Mouse (Mus musculus): ENCODE measurements around the gene Nhp2. TPM values are rescaled to one million over a fixed set of nuclear protein-coding genes. Genes with fewer than 3 reads are reported as not detected.
"Not testable (repeated sequence)": the region's sequence is repeated elsewhere in the genome, so short reads cannot be mapped to it uniquely, and the experiment has no call there.

Nhp2 gene
- polyA plus RNA-seq, 1 experiment from 2014 or later = 126 TPM

- H3K27me3 ChIP-seq = peaks cover 3% of the 10 kb centered on the region; the same call in 1 of the 2 replicates
- peak overlapping the region; percentile 65 for H3K4me3 ChIP-seq
- H3K4me2 ChIP-seq = peak overlapping the region; percentile 92
- peak overlapping the region; percentile 66 for H3K27ac ChIP-seq
- peak overlapping the region; percentile 66 for H3K9ac ChIP-seq
- peak; percentile 16; the same call in 1 of the 2 replicates for ATAC-seq (ENCODE audit: borderline replicate concordance, extremely low read depth, low FRiP score, low TSS enrichment)
- WGBS = 2% methylated on average over 30 of the region's 30 CpGs
- no peaks in the 10 kb centered on the region for H3K9me3 ChIP-seq
- no peaks in the 10 kb centered on the region for H3K36me3 ChIP-seq
- peaks cover 33% of the 10 kb centered on the region for H3K4me1 ChIP-seq
These were observed 30.7 kb downstream of the Nhp2 start for GRCm38 (mm10) chr11:51650261-51650660.

DNA sequence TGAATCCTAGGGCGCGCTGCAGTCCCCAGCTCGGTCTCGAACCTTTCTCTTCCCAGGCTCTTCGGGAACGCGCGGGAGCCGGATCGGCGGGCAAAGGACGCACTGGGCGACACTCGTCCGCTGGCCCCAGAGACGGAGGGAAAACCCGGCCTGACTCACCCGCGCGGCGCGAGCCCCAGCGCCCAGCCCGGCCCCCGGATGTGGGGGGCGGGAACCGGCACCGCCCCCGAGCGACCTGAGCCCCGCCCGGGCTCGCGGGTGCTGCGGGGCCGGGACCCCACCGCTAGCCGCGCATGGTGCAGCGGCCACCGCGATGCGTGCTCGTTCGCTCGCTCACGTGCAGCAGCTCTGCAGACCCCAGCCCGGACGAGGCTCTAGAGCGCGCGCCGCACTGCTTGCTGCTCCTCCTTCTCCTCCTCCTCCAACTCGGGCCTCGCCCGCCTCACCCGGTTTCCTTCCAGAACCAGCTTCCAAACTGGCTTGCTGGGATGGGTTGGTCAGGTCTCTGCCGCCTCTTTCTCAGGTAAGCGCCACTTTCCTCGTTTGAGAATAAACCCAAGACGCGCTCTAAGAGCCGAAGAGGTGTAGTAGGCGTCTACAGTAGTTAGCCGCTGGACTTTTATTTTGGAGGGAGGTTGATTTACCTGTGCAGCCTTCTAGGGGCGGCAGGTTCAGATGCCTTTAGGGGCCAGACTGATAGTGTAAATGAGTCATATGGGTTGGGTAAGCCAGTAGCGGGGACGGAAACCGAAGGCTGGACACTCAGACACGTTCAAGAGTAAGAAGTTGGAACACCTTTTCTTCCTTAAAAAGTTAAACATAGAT lies 31.4 kb downstream of the Nhp2 start, which contains the start of the genes N4bp3 and D930048N14Rik:
Gene N4bp3 (minus strand): TSS at position 152 of the 825 bp plus-strand sequence.
Gene D930048N14Rik (plus strand): TSS at position 264 of the 825 bp plus-strand sequence.
- H3K4me2 ChIP-seq = peak within 1 kb of the TSS; percentile 92
- no peaks in the 10 kb centered on the region for H3K36me3 ChIP-seq
- H3K4me3 ChIP-seq = peak within 1 kb of the TSS; percentile 65
- H3K9me3 ChIP-seq = no peaks in the 10 kb centered on the region
- peaks cover 3% of the 10 kb centered on the region; the same call in 1 of the 2 replicates for H3K27me3 ChIP-seq
- WGBS = 2% methylated on average over 64 of the region's 70 CpGs
- peak; percentile 82 for ATAC-seq (ENCODE audit: borderline replicate concordance, extremely low read depth, low FRiP score, low TSS enrichment)
- peak within 1 kb of the TSS; percentile 66 for H3K9ac ChIP-seq
- peaks cover 27% of the 10 kb centered on the region for H3K4me1 ChIP-seq
- H3K27ac ChIP-seq = peak within 1 kb of the TSS; percentile 66

DNA sequence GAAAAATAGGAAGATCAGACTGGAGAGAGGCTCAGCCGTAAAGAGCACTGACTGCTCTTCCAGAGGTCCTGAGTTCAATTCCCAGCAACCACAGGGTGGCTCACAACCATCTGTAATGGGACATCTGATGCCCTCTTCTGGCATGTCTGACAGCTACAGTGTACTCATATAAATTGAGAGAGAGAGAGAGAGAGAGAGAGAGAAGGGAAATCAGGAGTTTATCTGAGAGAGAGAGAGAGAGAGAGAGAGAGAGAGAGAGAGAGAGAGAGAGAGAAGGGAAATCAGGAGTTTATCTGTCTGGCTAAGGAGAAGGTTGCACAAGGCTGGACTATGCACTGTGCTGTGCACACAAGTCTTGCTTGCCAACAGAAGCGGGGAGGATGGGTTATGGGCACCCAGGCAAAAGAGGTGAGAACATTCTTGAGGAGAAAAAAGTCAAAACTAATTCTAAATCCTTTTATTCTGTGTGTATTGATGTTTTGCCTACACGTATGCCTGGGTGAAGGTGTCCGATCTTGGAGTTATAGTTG lies 33.4 kb downstream of the Nhp2 start:
- H3K4me2 ChIP-seq = no peak overlapping the region
- H3K4me1 ChIP-seq = peaks cover 31% of the 10 kb centered on the region
- peaks cover 3% of the 10 kb centered on the region; the same call in 1 of the 2 replicates for H3K27me3 ChIP-seq
- 85% methylated on average over 4 of the region's 4 CpGs for WGBS
- no peaks in the 10 kb centered on the region for H3K36me3 ChIP-seq
- no peak overlapping the region for H3K27ac ChIP-seq
- no peaks in the 10 kb centered on the region for H3K9me3 ChIP-seq
- H3K4me3 ChIP-seq = no peak overlapping the region
- no peak for ATAC-seq (ENCODE audit: borderline replicate concordance, extremely low read depth, low FRiP score, low TSS enrichment)
- no peak overlapping the region for H3K9ac ChIP-seq

- no peak overlapping the region for H3K27ac ChIP-seq
- H3K27me3 ChIP-seq = peaks cover 3% of the 10 kb centered on the region; the same call in 1 of the 2 replicates
- WGBS = 79% methylated on average over 6 of the region's 6 CpGs
- ATAC-seq (ENCODE audit: borderline replicate concordance, extremely low read depth, low FRiP score, low TSS enrichment) = no peak
- no peak overlapping the region for H3K9ac ChIP-seq
- no peak overlapping the region for H3K4me3 ChIP-seq
- H3K4me1 ChIP-seq = peaks cover 31% of the 10 kb centered on the region
- H3K36me3 ChIP-seq = no peaks in the 10 kb centered on the region
- no peak overlapping the region for H3K4me2 ChIP-seq
- H3K9me3 ChIP-seq = no peaks in the 10 kb centered on the region
These were observed 34.2 kb downstream of the Nhp2 start for GRCm38 (mm10) chr11:51653736-51654135.

GRCm38 (mm10) chr11:51654891-51655290 lies 35.4 kb downstream of the Nhp2 start:
- H3K27me3 ChIP-seq = no peaks in the 10 kb centered on the region
- H3K9ac ChIP-seq = no peak overlapping the region
- no peak overlapping the region for H3K4me3 ChIP-seq
- H3K9me3 ChIP-seq = no peaks in the 10 kb centered on the region
- H3K27ac ChIP-seq = no peak overlapping the region
- H3K36me3 ChIP-seq = no peaks in the 10 kb centered on the region
- no peak for ATAC-seq (ENCODE audit: borderline replicate concordance, extremely low read depth, low FRiP score, low TSS enrichment)
- no peak overlapping the region for H3K4me2 ChIP-seq
- 84% methylated on average over 3 of the region's 3 CpGs for WGBS
- H3K4me1 ChIP-seq = peaks cover 24% of the 10 kb centered on the region; the same call in 1 of the 2 replicates

- Histone ChIP-seq H3K27ac (no peak overlapping the region), H3K9ac (no peak overlapping the region), H3K4me1 (peaks cover 19% of the 10 kb centered on the region; the same call in 1 of the 2 replicates), H3K9me3 (no peaks in the 10 kb centered on the region), H3K4me2 (no peak overlapping the region), H3K27me3 (no peaks in the 10 kb centered on the region), H3K4me3 (no peak overlapping the region), H3K36me3 (no peaks in the 10 kb centered on the region)
- 54% methylated on average over 10 of the region's 10 CpGs for WGBS
- ATAC-seq (ENCODE audit: borderline replicate concordance, extremely low read depth, low FRiP score, low TSS enrichment) = no peak; the same call in 1 of the 2 replicates
These were observed 37.4 kb downstream of the Nhp2 start for GRCm38 (mm10) chr11:51656798-51657521.

GRCm38 (mm10) chr11:51658291-51658690 lies 38.8 kb downstream of the Nhp2 start:
- no peak overlapping the region for H3K9ac ChIP-seq
- H3K36me3 ChIP-seq = no peaks in the 10 kb centered on the region
- no peak for ATAC-seq (ENCODE audit: borderline replicate concordance, extremely low read depth, low FRiP score, low TSS enrichment)
- H3K27me3 ChIP-seq = no peaks in the 10 kb centered on the region
- H3K4me3 ChIP-seq = no peak overlapping the region
- 44% methylated on average over 7 of the region's 7 CpGs for WGBS
- H3K4me2 ChIP-seq = no peak overlapping the region
- no peaks in the 10 kb centered on the region for H3K9me3 ChIP-seq
- H3K27ac ChIP-seq = no peak overlapping the region
- H3K4me1 ChIP-seq = peaks cover 19% of the 10 kb centered on the region; the same call in 1 of the 2 replicates

- Histone ChIP-seq H3K36me3 (no peaks in the 10 kb centered on the region), H3K4me2 (no peak overlapping the region), H3K27ac (no peak overlapping the region), H3K27me3 (no peaks in the 10 kb centered on the region), H3K9ac (no peak overlapping the region), H3K4me3 (no peak overlapping the region), H3K4me1 (peaks cover 19% of the 10 kb centered on the region; the same call in 1 of the 2 replicates), H3K9me3 (no peaks in the 10 kb centered on the region)
- ATAC-seq (ENCODE audit: borderline replicate concordance, extremely low read depth, low FRiP score, low TSS enrichment) = no peak
- 47% methylated on average over 6 of the region's 6 CpGs for WGBS
These were observed 39.2 kb downstream of the Nhp2 start for GRCm38 (mm10) chr11:51658705-51659104.

DNA sequence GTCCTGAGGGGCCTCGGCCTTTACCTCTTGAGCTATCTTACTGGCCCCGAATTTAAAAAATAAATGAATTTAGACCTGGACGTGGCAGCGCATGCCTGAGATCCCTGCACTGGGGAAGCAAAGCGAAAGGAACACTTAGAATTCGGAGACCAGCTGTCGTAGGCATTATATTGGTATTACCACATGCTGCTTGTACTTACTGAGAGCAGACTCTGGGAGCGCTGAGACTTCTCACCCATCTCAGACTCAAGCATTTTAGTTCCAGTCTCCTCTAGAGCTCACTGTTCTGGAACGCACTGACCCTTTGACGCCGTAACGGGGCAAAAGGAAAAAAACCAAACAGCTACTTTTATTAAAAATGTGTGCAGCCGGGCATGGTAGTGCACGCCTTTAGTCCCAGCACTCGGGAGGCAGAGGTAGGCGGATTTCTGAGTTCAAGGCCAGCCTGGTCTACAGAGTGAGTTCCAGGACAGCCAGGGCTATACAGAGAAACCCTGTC lies 42.4 kb downstream of the Nhp2 start:
- no peak overlapping the region for H3K9ac ChIP-seq
- WGBS = 81% methylated on average over 16 of the region's 16 CpGs
- ATAC-seq (ENCODE audit: borderline replicate concordance, extremely low read depth, low FRiP score, low TSS enrichment) = no peak
- H3K9me3 ChIP-seq = no peaks in the 10 kb centered on the region
- H3K27ac ChIP-seq = no peak overlapping the region
- no peaks in the 10 kb centered on the region for H3K27me3 ChIP-seq
- no peaks in the 10 kb centered on the region for H3K36me3 ChIP-seq
- H3K4me2 ChIP-seq = no peak overlapping the region
- H3K4me3 ChIP-seq = no peak overlapping the region
- peaks cover 18% of the 10 kb centered on the region; the same call in 1 of the 2 replicates for H3K4me1 ChIP-seq

DNA sequence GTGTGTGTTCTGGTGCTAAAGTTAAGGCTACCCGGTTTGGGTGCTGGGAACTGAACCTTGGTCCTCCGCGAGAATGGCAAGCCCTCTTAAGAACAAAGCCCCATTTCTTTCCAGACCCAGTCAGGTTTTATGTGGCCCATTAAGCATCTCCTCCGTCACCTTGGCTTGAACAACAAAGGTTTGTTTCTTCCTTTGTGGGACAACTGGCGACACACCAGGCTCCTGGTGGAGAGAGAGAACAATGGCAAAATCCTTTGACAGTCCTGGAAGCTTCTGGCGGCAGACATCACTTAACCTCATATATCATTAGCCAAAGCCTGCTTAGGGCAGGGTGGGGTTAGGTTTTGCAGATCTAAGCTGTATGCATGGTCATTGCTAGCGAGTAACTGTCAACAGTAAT lies 43.1 kb downstream of the Nhp2 start:
- H3K27ac ChIP-seq = no peak overlapping the region
- H3K4me3 ChIP-seq = no peak overlapping the region
- H3K9ac ChIP-seq = no peak overlapping the region
- no peaks in the 10 kb centered on the region for H3K9me3 ChIP-seq
- no peaks in the 10 kb centered on the region for H3K27me3 ChIP-seq
- WGBS = 72% methylated on average over 6 of the region's 7 CpGs
- no peaks in the 10 kb centered on the region for H3K36me3 ChIP-seq
- H3K4me2 ChIP-seq = no peak overlapping the region
- H3K4me1 ChIP-seq = peaks cover 11% of the 10 kb centered on the region; the same call in 1 of the 2 replicates
- ATAC-seq (ENCODE audit: borderline replicate concordance, extremely low read depth, low FRiP score, low TSS enrichment) = no peak

DNA sequence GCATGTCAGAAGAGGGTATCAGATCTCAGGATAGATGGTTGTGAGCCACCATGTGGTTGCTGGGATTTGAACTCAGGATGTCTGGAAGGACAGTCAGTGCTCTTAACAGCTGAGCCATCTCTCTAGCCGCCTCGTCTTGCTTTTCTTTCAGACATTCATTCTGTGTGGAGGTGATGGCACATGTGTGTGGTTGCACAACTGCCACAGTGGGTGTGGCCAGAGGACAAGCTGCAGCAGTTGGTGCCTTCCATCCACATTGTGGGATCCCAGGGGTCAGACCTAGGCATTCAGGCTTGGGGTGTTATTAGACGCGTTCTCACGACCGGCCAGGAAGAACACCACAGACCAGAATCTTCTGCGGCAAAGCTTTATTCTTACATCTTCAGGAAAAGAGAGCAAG lies 45.2 kb downstream of the Nhp2 start:
- H3K27me3 ChIP-seq; ATAC-seq (ENCODE audit: borderline replicate concordance, extremely low read depth, low FRiP score, low TSS enrichment); H3K4me1 ChIP-seq; H3K36me3 ChIP-seq; H3K9ac ChIP-seq; H3K9me3 ChIP-seq; H3K4me2 ChIP-seq; H3K27ac ChIP-seq; H3K4me3 ChIP-seq: not testable (repeated sequence)
- WGBS = 74% methylated on average over 7 of the region's 7 CpGs
